Mouse (Mus musculus): ENCODE measurements at regions not wholly inside any gene's neighbourhood (a gene's known extent, or its start where the extent isn't known, plus 50 kb on each side); places are given as distances from the start of the nearest gene placed in this dataset.

- DNase-seq (ENCODE audit: low spot score in 2 of 2), result no peak
Measured at GRCm38 (mm10) chr1:142605224-142605623, 1035.2 kb upstream of the B3galt2 start.

- DNase-seq (ENCODE audit: low spot score in 2 of 2), result no peak
Measured at GRCm38 (mm10) chr1:142606082-142606481, 1034.4 kb upstream of the B3galt2 start.

GRCm38 (mm10) chr1:142621464-142621863 is 1019.0 kb upstream of the B3galt2 start:
- no peak for DNase-seq (ENCODE audit: low spot score in 2 of 2)

DNA sequence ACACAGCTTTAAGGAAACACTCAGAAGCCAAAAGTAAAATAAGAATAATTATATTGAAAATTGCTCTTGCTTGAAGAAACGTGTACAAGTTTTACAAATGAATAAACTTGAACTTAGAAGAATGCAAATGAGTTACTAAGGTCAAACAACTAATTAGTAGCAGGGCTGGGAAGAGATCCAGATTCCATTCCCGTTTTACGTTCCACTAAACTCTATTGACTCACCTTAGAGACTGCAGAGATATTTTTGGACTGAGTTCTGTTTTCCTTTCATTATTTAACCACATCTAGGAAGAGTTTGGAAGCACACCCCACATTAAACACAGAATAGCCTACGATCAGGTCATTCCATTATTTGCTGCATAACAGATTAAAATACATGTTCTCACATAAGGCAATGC is 1016.2 kb upstream of the B3galt2 start:
- no peak for DNase-seq (ENCODE audit: low spot score in 2 of 2)

DNA sequence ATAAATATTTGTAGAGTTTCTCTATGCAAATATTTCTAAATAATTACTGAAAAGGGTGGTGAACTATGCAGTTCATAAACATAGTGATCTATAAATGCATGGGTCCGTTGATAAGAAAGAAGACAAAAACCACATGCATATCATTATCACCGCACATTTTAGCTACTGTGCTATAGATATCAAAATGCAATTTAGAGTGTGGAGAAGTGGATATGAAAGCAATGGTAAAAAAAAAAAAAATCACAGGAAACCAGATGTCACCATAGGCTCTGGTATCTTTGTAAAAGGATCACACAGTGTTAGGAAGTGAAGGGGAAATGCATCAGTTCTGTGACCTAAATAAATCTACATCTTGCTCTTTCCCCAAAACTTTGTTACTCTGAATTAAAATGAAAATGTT is 985.2 kb upstream of the B3galt2 start:
- no peak for DNase-seq (ENCODE audit: low spot score in 2 of 2)

DNA sequence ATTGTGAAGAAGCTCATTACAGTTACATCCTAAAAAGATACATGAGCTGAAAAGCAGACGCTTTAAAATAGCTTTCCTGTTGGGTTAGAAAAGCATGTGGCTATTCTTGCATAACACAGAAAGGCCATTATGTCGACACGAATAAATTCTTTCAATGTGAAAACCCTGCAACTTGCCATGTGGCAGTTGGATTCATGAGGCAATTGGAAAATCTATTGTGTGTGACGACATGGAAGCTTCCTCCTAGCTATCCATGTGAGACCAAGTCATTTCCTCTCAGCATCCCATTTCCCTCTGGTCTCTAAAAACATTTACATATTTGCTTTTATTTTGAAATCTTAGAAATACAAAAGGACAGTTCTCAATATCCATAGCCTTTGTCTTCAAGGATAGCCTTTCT is 975.2 kb upstream of the B3galt2 start:
- no peak for DNase-seq (ENCODE audit: low spot score in 2 of 2)

DNA sequence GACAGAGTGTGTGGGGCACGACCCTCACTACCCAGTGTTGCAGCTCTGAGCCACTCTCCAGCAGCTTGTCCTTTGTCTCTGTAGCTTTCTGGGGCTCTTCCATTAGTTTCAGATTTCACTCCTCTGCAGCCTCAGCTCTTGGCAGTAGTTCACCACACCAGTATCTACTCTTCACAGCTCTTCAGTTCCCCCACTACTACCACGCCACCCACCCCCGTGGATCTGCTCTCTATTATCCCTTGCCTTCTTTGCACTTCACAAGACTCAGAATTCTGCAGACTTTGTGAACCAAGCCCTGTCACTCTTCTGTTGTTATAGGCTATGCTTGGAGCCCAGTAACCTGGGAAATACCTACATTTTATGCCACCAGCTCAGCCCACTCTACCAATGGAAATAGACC is 960.5 kb upstream of the B3galt2 start:
- no peak for DNase-seq (ENCODE audit: low spot score in 2 of 2)

DNA sequence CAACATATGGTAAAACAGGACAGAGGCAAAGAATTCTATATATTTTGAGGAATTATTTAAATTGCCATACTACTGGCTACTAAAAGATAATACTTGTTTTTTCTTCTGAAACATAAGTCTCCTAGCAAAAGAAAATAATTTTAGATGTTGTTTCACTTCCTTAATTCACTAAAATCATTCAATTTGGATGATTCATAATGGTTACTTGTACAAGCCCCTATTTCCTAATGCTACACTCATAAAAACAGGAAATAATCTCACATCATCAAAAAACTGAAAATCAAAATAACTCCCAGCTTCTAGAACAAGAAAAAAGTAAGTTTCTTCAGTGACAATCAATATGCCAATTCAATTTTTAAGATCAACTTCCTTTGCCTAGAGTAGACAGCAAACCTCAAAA is 951.6 kb upstream of the B3galt2 start:
- DNase-seq (ENCODE audit: low spot score in 2 of 2), result no peak

DNA sequence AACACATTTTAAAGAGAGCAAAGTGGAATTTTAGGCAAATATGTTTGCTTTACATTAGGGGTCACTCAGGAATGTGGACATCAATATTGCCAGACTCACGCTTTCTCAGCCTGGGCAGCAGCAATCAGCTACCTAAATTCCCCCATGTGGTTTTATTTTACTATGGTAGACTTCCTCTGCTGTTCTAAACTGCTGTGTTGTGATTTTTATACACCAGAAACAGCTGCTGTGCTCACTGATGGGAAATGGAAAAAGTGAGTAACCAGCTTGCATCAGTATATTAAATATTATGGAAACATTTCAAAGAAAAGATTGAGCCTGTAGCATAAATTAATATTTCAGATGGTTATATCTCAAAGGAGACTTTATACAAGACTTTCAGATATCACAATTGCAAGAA is 945.3 kb upstream of the B3galt2 start:
- DNase-seq (ENCODE audit: low spot score in 2 of 2), result no peak

GRCm38 (mm10) chr1:142708263-142708662 is 932.2 kb upstream of the B3galt2 start:
- DNase-seq (ENCODE audit: low spot score in 2 of 2), result no peak

DNA sequence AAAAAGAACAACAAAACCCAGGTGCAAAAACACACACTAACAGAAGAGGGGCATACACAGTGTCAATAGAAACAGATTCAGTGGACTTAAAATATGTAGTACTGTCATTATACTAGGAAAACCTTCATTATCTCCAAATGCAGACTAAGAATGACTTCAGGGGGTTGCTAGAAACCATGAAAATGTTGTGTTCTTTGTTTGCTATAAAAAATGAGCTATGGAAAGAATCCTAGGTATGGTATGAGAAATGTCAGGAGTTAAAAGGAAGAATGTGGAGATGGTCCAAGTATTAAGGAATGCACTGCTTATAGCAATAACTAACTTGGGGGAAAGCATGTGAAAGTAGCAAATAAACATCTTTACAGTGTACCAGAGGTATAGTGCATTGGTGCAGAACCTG is 910.2 kb upstream of the B3galt2 start:
- DNase-seq (ENCODE audit: low spot score in 2 of 2), result no peak

- DNase-seq (ENCODE audit: low spot score in 2 of 2), result no peak
Measured at GRCm38 (mm10) chr1:142734108-142734507, 906.4 kb upstream of the B3galt2 start.

DNA sequence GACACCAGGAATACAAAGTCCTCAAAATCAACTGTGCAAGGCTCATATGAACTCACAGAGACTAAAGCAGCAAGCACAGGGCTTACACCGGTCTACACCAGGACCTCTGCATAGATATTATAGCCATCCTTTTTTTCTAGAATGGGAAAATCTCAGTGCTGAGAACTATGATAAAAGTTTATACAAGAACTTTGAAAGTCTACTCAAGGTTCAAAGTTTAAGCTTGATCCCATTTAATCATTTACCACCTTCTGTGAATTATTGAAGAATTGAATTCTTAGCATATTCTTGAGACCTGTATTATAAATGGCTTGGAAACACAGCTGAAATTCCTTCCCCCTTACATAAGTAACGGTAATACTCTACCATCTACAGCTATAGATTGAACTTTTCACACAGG is 902.1 kb upstream of the B3galt2 start:
- DNase-seq (ENCODE audit: low spot score in 2 of 2), result no peak

GRCm38 (mm10) chr1:142742307-142742706 is 898.2 kb upstream of the B3galt2 start:
- DNase-seq (ENCODE audit: low spot score in 2 of 2), result peak; percentile 8 to 31

- no peak for DNase-seq (ENCODE audit: low spot score in 2 of 2)
Measured at GRCm38 (mm10) chr1:142771010-142771409, 869.5 kb upstream of the B3galt2 start.
